Mouse (Mus musculus) limb, embryonic 14.5 days (tissue): ENCODE measurements at regions not wholly inside any gene's neighbourhood (a gene's known extent, or its start where the extent isn't known, plus 50 kb on each side); places are given as distances from the start of the nearest gene placed in this dataset.

Experiments used
- ATAC-seq: fragments of 200-750 bp; cut with Nextera tagmentation; 2 replicates; pipeline ENCODE4 v1.8.0; 2017; ENCODE audit warnings: low read depth, moderate number of reproducible peaks, moderate TSS enrichment; ENCODE audit not compliant: low FRiP score
- DNase-seq: peaks from one replicate; pipeline ENCODE4 v3.0.0-alpha.2; 2015; ENCODE audit warnings: low spot score
- H3K27ac ChIP-seq: fragments of 300-500 bp; sonication (generic); replicated peaks from 2 replicates; pipeline ENCODE4 v1.5.1; 2014; ENCODE audit warnings: low read depth, mild to moderate bottlenecking, low read length, moderate library complexity, mixed read lengths
- H3K27me3 ChIP-seq: fragments of 300-500 bp; sonication (generic); 2 replicates; pipeline ENCODE4 v1.6.1; 2014; ENCODE audit warnings: low read length, mixed read lengths; ENCODE audit not compliant: control insufficient read depth, insufficient read depth
- H3K36me3 ChIP-seq: fragments of 300-500 bp; sonication (generic); 2 replicates; pipeline ENCODE4 v1.6.1; 2014; ENCODE audit warnings: mild to moderate bottlenecking, low read length, moderate library complexity, mixed read lengths; ENCODE audit not compliant: control insufficient read depth, insufficient read depth
- H3K4me1 ChIP-seq: fragments of 300-500 bp; sonication (generic); 2 replicates; pipeline ENCODE4 v1.6.1; 2014; ENCODE audit warnings: antibody characterized with exemption, low read length, mixed read lengths; ENCODE audit not compliant: control insufficient read depth, insufficient read depth
- H3K4me2 ChIP-seq: fragments of 300-500 bp; sonication (generic); replicated peaks from 2 replicates; pipeline ENCODE4 v1.6.1; 2014; ENCODE audit warnings: low read depth, mild to moderate bottlenecking, low read length, moderate library complexity; ENCODE audit not compliant: severe bottlenecking
- H3K4me3 ChIP-seq: fragments of 300-500 bp; sonication (generic); replicated peaks from 2 replicates; pipeline ENCODE4 v1.5.1; 2014; ENCODE audit warnings: low read length
- H3K9ac ChIP-seq: fragments of 300-500 bp; sonication (generic); 2 replicates; pipeline ENCODE4 v1.6.1; 2014; ENCODE audit warnings: mild to moderate bottlenecking, low read depth, low read length, moderate library complexity; ENCODE audit not compliant: severe bottlenecking
- H3K9me3 ChIP-seq: fragments of 300-500 bp; sonication (generic); 2 replicates; pipeline ENCODE4 v1.6.1; 2016; ENCODE audit warnings: low read length; ENCODE audit not compliant: control insufficient read depth
- POLR2A ChIP-seq: fragments of 200-500 bp; IDR thresholded peaks from 2 replicates; pipeline ENCODE4 v1.8.0; 2012; ENCODE audit warnings: inconsistent platforms, mild to moderate bottlenecking, moderate library complexity, borderline replicate concordance; ENCODE audit not compliant: insufficient read depth, insufficient read length; ENCODE audit errors: extremely low read depth
- WGBS: fragments of 180-500 bp; shearing (Covaris S2); extraction: QIAGEN DNeasy Blood & Tissue Kit; methylation state at CpG from one replicate; pipeline ENCODE4 v1.1.7; 2014; 5-methylcytosine and 5-hydroxymethylcytosine counted together

DNA sequence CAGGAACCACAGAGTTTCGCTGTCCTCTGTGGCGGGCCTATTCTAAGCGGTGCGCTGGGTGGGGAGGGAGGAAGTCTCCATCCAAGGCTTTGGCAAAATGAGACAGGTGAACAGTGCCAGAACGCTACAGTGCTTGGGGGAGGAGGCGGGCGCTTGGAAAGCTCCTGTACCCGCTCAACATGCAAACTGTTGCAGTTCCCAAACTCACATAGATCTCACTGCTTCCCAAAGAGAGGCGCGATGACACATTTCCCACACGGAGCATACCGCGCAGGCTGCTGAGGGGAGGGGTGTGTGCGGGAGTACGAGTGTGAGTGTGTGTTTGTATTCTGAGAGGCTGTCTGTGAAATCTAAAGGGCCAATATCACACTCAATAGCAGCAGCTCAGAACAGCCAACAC, 345.1 kb downstream of the 3100002H09Rik start:
- no peak overlapping the region for H3K27ac ChIP-seq
- H3K4me2 ChIP-seq = no peak overlapping the region
- no peaks in the 10 kb centered on the region for H3K27me3 ChIP-seq
- WGBS = 84% methylated on average over 15 of the region's 15 CpGs
- TF ChIP-seq POLR2A = no peak
- ATAC-seq (no peak), DNase-seq (no peak)
- H3K36me3 ChIP-seq = no peaks in the 10 kb centered on the region
- no peak overlapping the region for H3K4me3 ChIP-seq
- no peaks in the 10 kb centered on the region for H3K9me3 ChIP-seq
- 0 out of 2 replicates have a peak, but pooled peaks cover 4% of the 10 kb centered on the region for H3K4me1 ChIP-seq
- H3K9ac ChIP-seq = no peak overlapping the region

DNA sequence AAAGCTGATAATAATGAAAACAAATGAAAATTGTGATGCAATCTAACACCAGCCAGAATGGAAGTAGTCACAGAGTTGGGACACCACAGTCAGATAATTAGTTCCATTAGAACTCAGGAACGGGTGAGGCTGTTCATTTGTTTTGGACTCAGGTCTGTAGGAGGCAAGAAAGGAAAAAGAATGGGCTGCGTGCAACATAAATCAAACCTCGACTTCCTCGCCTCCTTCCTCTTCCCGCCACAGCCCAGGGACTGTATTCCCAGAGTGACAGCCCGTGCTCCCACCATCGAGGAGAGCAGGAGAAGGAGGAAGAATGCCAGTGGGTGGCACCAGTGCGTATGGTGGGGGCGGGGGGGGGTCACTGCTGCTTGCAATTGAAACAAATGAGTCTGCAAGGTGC, 339.2 kb upstream of the 4930535I16Rik start:
- no peak for ATAC-seq
- no peaks in the 10 kb centered on the region for H3K4me1 ChIP-seq
- H3K9ac ChIP-seq = no peak overlapping the region
- 20% methylated on average over 8 of the region's 9 CpGs for WGBS
- H3K27me3 ChIP-seq = no peaks in the 10 kb centered on the region
- no peak for TF ChIP-seq POLR2A
- no peak overlapping the region for H3K27ac ChIP-seq
- no peak overlapping the region for H3K4me2 ChIP-seq
- no peak overlapping the region for H3K4me3 ChIP-seq
- no peaks in the 10 kb centered on the region for H3K36me3 ChIP-seq
- no peak for DNase-seq
- no peaks in the 10 kb centered on the region for H3K9me3 ChIP-seq

DNA sequence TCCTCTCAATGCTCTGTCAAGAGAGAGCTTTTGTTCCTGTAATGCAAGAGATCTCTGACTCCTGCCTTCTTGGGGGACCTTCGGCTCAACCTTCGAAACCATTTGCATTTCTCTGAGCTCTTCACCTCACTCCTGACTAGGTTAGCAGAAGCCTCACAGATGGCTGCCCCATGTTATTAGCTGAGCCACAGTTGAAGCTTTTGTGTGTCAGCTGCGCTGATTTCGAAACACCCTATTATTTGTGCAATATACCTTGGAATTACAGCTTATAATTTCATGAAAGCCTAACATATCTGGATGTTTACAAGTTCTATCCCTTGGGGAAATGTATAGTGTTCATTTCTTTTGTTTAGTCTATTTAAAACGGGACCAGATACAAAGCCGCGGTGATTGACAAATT, 338.7 kb upstream of the 4930535I16Rik start:
- no peak overlapping the region for H3K27ac ChIP-seq
- no peaks in the 10 kb centered on the region for H3K9me3 ChIP-seq
- TF ChIP-seq POLR2A = no peak
- no peaks in the 10 kb centered on the region for H3K4me1 ChIP-seq
- no peaks in the 10 kb centered on the region for H3K27me3 ChIP-seq
- H3K9ac ChIP-seq = no peak overlapping the region
- WGBS = 72% methylated on average over 7 of the region's 7 CpGs
- ATAC-seq (no peak), DNase-seq (no peak)
- H3K4me2 ChIP-seq = no peak overlapping the region
- no peaks in the 10 kb centered on the region for H3K36me3 ChIP-seq
- no peak overlapping the region for H3K4me3 ChIP-seq

DNA sequence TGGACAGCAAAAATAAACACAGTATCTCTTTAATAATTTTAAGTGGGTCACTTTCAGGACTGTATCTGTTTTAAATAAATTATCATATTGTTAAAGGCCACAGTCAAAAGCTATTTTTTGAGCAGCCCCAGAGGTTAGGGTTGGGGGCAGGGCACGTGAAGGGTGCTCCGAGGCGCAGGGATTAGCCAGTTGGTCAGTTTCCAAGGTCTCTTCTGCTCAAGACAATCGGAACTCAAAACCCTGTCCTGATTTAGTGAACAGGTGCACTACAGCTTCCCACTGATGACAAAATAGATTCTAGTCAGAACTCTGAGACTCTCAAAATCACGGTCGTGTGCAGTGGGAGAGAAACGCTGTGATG, 337.3 kb upstream of the 4930535I16Rik start:
- DNase-seq = no peak
- Histone ChIP-seq H3K9ac (no peak overlapping the region), H3K4me1 (no peaks in the 10 kb centered on the region), H3K27me3 (no peaks in the 10 kb centered on the region), H3K27ac (no peak overlapping the region), H3K9me3 (no peaks in the 10 kb centered on the region), H3K4me2 (no peak overlapping the region), H3K36me3 (no peaks in the 10 kb centered on the region), H3K4me3 (no peak overlapping the region)
- ATAC-seq = no peak
- WGBS = 53% methylated on average over 7 of the region's 7 CpGs
- no peak for TF ChIP-seq POLR2A

DNA sequence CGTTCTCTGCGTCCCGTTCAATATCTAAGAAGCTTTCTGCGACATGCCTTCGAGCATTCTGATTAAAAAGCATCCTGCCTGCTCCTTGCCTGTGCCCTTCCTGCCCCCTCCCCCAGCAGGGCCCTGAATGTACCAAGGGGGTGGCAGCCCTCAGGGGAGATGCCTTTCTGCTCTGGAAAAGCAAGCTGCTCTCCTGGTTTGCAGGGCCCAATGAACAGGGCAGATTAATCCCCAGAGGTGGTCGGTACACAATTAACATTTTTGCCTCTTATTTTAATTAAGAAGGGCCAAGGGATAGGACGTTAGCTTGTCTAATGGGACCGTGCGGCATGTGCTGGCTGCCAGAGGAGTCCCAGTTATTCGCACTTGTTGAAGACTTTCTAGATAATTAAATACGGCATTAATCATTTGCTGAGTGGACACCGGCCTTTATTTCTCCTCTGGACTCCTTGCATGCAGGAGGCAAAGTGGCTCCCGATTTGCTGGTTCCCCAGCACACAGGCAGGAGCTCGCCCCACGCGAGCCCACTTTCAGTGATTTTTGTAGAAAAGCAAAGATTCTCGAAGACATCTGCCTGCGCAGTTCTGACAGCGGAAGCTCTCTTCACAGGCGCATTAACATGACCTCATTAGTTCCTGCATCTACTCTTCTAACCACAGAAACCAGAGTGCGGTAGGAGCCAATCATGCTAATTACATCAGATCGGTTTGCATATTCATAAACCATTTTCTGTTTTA, 336.8 kb upstream of the 4930535I16Rik start:
- Histone ChIP-seq H3K27ac (no peak overlapping the region), H3K4me1 (no peaks in the 10 kb centered on the region), H3K4me2 (no peak overlapping the region), H3K4me3 (no peak overlapping the region), H3K27me3 (no peaks in the 10 kb centered on the region), H3K9ac (no peak overlapping the region), H3K36me3 (no peaks in the 10 kb centered on the region), H3K9me3 (no peaks in the 10 kb centered on the region)
- no peak for TF ChIP-seq POLR2A
- DNase-seq = no peak
- WGBS = 40% methylated on average over 22 of the region's 22 CpGs
- no peak for ATAC-seq
